Mouse (Mus musculus): ENCODE data around the gene 4833420G17Rik. TPM values are rescaled to one million over a fixed set of nuclear protein-coding genes. Genes with fewer than 3 reads are reported as not detected.

4833420G17Rik gene
- total and polyA plus RNA-seq, 3 experiments, result 26.0 to 39.1 (median 35.9) TPM

DNA sequence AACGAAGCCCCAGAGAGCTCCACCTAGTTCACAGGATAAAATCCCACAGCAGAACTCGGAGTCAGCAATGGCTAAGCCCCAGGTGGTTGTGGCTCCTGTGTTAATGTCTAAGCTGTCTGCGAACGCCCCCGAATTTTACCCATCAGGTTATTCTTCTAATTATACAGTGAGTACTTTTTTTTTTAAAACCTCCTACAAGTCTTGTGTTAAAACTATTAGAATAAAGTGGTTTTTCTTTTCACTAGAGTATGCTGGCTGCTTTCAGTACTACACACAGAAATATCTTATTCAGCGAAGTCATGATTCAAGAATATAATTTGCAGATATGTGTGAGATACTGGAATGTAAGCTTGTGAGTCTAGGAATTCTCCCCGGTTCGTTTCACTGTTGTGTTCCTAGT, 32.4 kb upstream of the 4833420G17Rik start:
- H3K4me3 ChIP-seq (replicated peaks in 1 of 3; ENCODE audit: low read depth in 2 of 3, low read length in 2 of 3, poor library complexity in 1 of 3), result peak overlapping the region in 2 of 3 experiments; percentile 56 to 85
- peak overlapping the region; percentile 99 for H3K9ac ChIP-seq (ENCODE audit: insufficient read depth, low read depth)
- H3K36me3 ChIP-seq (replicated peaks in 1 of 2; ENCODE audit: control insufficient read depth in 1 of 2, insufficient read depth in 1 of 2, low read length in 1 of 2), result peaks cover 0 to 35% of the 10 kb centered on the region in 2 experiments
- TF ChIP-seq MYC (IDR thresholded peaks at IDR 0.05; ENCODE audit: low read depth, low read length) (no peak), IRF4 (IDR thresholded peaks at IDR 0.05; ENCODE audit: low read depth, low read length) (no peak), MAZ (IDR thresholded peaks at IDR 0.05; ENCODE audit: low read depth, low read length) (no peak), JUN (IDR thresholded peaks at IDR 0.05; ENCODE audit: insufficient read depth, low read depth, low read length) (no peak), CHD2 (IDR thresholded peaks at IDR 0.05; ENCODE audit: low read length) (no peak), MXI1 (IDR thresholded peaks at IDR 0.05; ENCODE audit: low read depth, low read length) (no peak), BHLHE40 (IDR thresholded peaks at IDR 0.05; ENCODE audit: low read depth, low read length) (no peak), USF2 (conservative IDR thresholded peaks at IDR 0.05; ENCODE audit: low read depth, low read length) (no peak), NRF1 (IDR thresholded peaks at IDR 0.05; ENCODE audit: low read depth, low read length) (no peak), NELFE (IDR thresholded peaks at IDR 0.05; ENCODE audit: low read depth, low read length) (no peak), CTCF (conservative IDR thresholded peaks at IDR 0.05 in 1 of 2, IDR thresholded peaks at IDR 0.05 in 1 of 2; ENCODE audit: low read depth in 2 of 2, low read length in 2 of 2) (no peak), SMC3 (IDR thresholded peaks at IDR 0.05; ENCODE audit: low read depth, low read length) (no peak), MEF2A (IDR thresholded peaks at IDR 0.05; ENCODE audit: borderline replicate concordance, low read depth, low read length) (no peak), ETS1 (conservative IDR thresholded peaks at IDR 0.05; ENCODE audit: low read depth, low read length) (no peak), EP300 (IDR thresholded peaks at IDR 0.05; ENCODE audit: low read length) (no peak), UBTF (IDR thresholded peaks at IDR 0.05; ENCODE audit: low read depth, low read length) (no peak), RCOR1 (conservative IDR thresholded peaks at IDR 0.05; ENCODE audit: low read depth, low read length) (no peak), JUND (conservative IDR thresholded peaks at IDR 0.05; ENCODE audit: low read depth, low read length) (no peak), GABPA (IDR thresholded peaks at IDR 0.05; ENCODE audit: insufficient replicate concordance, low read depth, low read length) (no peak), CHD1 (IDR thresholded peaks at IDR 0.05; ENCODE audit: low read depth, low read length) (no peak)
- no peak for DNase-seq (ENCODE audit: extremely low read depth)
- peaks cover 7 to 42% of the 10 kb centered on the region in 2 experiments for H3K4me1 ChIP-seq (ENCODE audit: control insufficient read depth in 1 of 2, insufficient read depth in 2 of 2)
- peaks cover 2% of the 10 kb centered on the region for H3K27me3 ChIP-seq (replicated peaks)
- peak overlapping the region; percentile 99 for H3K4me2 ChIP-seq (ENCODE audit: insufficient read depth, low read depth, poor library complexity, severe bottlenecking)
- in situ Hi-C loops (cut with MboI; ENCODE audit: low pct_ligation_motif_present, low pct_unique_long_range_greater_than_20kb, low sequenced_read_pairs) (no loop called here), dilution Hi-C loops (cut with MboI; ENCODE audit: extremely low pct_ligation_motif_present, extremely low pct_unique_long_range_greater_than_20kb, low sequenced_read_pairs) (no loop called here)
- H3K9me3 ChIP-seq (replicated peaks; ENCODE audit: low read length), result no peaks in the 10 kb centered on the region
- peaks cover 46% of the 10 kb centered on the region for H3K79me2 ChIP-seq (replicated peaks; ENCODE audit: control insufficient read depth, extremely low read depth, insufficient read depth, poor library complexity, severe bottlenecking)
- H3K27ac ChIP-seq (ENCODE audit: insufficient read depth, low read depth), result no peak overlapping the region

DNA sequence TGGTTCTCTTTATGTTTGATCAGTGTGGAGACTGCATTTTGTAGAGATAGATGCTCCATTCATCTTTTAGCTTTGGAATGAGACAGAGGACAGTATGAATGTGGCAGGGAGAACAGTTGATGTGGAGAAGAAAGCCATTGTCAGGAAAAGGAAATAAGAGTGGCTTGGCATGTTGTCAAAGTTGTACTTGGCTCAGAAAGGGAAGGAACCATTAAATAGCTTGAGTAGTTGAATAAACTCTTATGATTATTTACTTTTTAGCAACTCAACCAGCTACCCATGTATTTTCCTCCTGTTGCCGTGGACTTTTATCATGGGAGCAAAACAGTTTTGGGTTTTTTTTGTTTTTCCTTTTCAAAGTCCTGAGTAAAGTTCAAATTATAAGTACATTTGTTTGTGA, 30.5 kb upstream of the 4833420G17Rik start:
- no peak for DNase-seq (ENCODE audit: extremely low read depth)

More for the DNA sequence above, 30.5 kb upstream of the 4833420G17Rik start:
- H3K9ac ChIP-seq (ENCODE audit: insufficient read depth, low read depth), result no peak overlapping the region
- H3K9me3 ChIP-seq (replicated peaks; ENCODE audit: low read length), result no peaks in the 10 kb centered on the region
- peaks cover 0 to 44% of the 10 kb centered on the region in 2 experiments for H3K36me3 ChIP-seq (replicated peaks in 1 of 2; ENCODE audit: control insufficient read depth in 1 of 2, insufficient read depth in 1 of 2, low read length in 1 of 2)
- in situ Hi-C loops (cut with MboI; ENCODE audit: low pct_ligation_motif_present, low pct_unique_long_range_greater_than_20kb, low sequenced_read_pairs) (no loop called here), dilution Hi-C loops (cut with MboI; ENCODE audit: extremely low pct_ligation_motif_present, extremely low pct_unique_long_range_greater_than_20kb, low sequenced_read_pairs) (no loop called here)
- no peak overlapping the region for H3K27ac ChIP-seq (ENCODE audit: insufficient read depth, low read depth)
- H3K79me2 ChIP-seq (replicated peaks; ENCODE audit: control insufficient read depth, extremely low read depth, insufficient read depth, poor library complexity, severe bottlenecking), result peaks cover 56% of the 10 kb centered on the region
- peaks cover 7 to 55% of the 10 kb centered on the region in 2 experiments for H3K4me1 ChIP-seq (ENCODE audit: control insufficient read depth in 1 of 2, insufficient read depth in 2 of 2)
- no peak for TF ChIP-seq MAX (IDR thresholded peaks at IDR 0.05; ENCODE audit: low read length)
- no peak for TF ChIP-seq NELFE (IDR thresholded peaks at IDR 0.05; ENCODE audit: low read depth, low read length)
- TF ChIP-seq JUND (conservative IDR thresholded peaks at IDR 0.05; ENCODE audit: low read depth, low read length), result no peak
- TF ChIP-seq ELF1 (IDR thresholded peaks at IDR 0.05; ENCODE audit: low read depth, low read length), result no peak
- no peak for TF ChIP-seq ZMIZ1 (IDR thresholded peaks at IDR 0.05; ENCODE audit: low read depth, low read length)
- no peak overlapping the region for H3K4me3 ChIP-seq (replicated peaks in 1 of 3; ENCODE audit: low read depth in 2 of 3, low read length in 2 of 3, poor library complexity in 1 of 3)
- no peaks in the 10 kb centered on the region for H3K27me3 ChIP-seq (replicated peaks)
- H3K4me2 ChIP-seq (ENCODE audit: insufficient read depth, low read depth, poor library complexity, severe bottlenecking), result no peak overlapping the region
